Mouse (Mus musculus): ENCODE results near the gene Gm21440. TPM values are rescaled to one million over a fixed set of nuclear protein-coding genes. Genes with fewer than 3 reads are reported as not detected.

Gm21440 gene
- not detected in 2 replicates for polyA plus RNA-seq (2015; fragmentation: Nextera tagmentation; extraction: Ambion mirVana)

GRCm38 (mm10) chrY:13252091-13252490 is at the start of gene Gm21440, which contains the start of gene Gm21454:
TSS of gene Gm21440 (plus strand) at chrY:13252391.
TSS of gene Gm21454 (plus strand) at chrY:13252442.

DNA sequence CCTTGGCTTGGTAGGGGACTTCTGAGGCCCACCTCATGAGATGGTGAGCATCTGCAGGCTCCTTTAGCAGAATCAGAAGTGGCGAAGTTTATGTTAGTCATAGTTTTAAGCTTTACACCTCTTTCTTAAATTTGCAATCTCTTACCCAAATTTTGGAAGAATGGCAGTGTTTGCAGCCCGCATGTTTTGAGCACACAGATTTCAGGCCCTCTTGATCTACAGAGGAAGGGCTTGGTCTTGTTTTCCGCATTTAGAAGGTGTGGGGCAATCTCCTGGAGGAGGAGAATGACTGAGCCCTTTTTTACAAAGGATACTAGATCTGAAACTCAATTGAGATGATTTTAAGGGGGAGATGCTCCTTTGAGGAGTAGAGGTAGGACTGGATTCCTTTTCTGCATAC is 28.4 kb upstream of the Gm21440 start, which contains the start of gene Gm21828:
TSS of gene Gm21828 (minus strand) at position 101 of the 400 bp plus-strand sequence.

Other genes starting within 250 kb of the Gm21440 start
- gene Gm20807, start 209.5 kb upstream of the Gm21440 start, polyA plus RNA-seq (2015; fragmentation: Nextera tagmentation; extraction: Ambion mirVana): not detected in 2 replicates
- gene Gm21891, start 118.9 kb upstream of the Gm21440 start, polyA plus RNA-seq (2015; fragmentation: Nextera tagmentation; extraction: Ambion mirVana): not detected in 2 replicates
- gene Gm21425, start 90.4 kb upstream of the Gm21440 start, polyA plus RNA-seq (2015; fragmentation: Nextera tagmentation; extraction: Ambion mirVana): not detected in 2 replicates
- gene Gm21828, start 28.5 kb upstream of the Gm21440 start, polyA plus RNA-seq (2015; fragmentation: Nextera tagmentation; extraction: Ambion mirVana): not detected in 2 replicates
- not detected in 2 replicates for gene Gm21454, start 51 bp downstream of the Gm21440 start, polyA plus RNA-seq (2015; fragmentation: Nextera tagmentation; extraction: Ambion mirVana)
- not detected in 2 replicates for gene Gm21725, start 96.7 kb downstream of the Gm21440 start, polyA plus RNA-seq (2015; fragmentation: Nextera tagmentation; extraction: Ambion mirVana)
- gene Gm21866, start 213.2 kb downstream of the Gm21440 start, polyA plus RNA-seq (2015; fragmentation: Nextera tagmentation; extraction: Ambion mirVana): not detected in 2 replicates
- not detected in 2 replicates for gene Gm20773, start 241.6 kb downstream of the Gm21440 start, polyA plus RNA-seq (2015; fragmentation: Nextera tagmentation; extraction: Ambion mirVana)